Mouse (Mus musculus): ENCODE measurements at regions not wholly inside any gene's neighbourhood (a gene's known extent, or its start where the extent isn't known, plus 50 kb on each side); places are given as distances from the start of the nearest gene placed in this dataset.

GRCm38 (mm10) chr14:61836965-61837364 lies 229.7 kb downstream of the Kcnrg start:
- no peak for TF ChIP-seq USF1 (IDR thresholded peaks at IDR 0.05; ENCODE audit: low read depth)
- TF ChIP-seq CTCF (IDR thresholded peaks at IDR 0.05; ENCODE audit: control insufficient read depth, insufficient read depth, insufficient read length) = no peak

Data from C2C12 (cell line).